Mouse (Mus musculus) heart, embryonic 11.5 days (tissue): ENCODE results near the gene Grid1. TPM values are rescaled to one million over a fixed set of nuclear protein-coding genes. Genes with fewer than 3 reads are reported as not detected.

Experiments used
- ATAC-seq: fragments of 200-750 bp; cut with Nextera tagmentation; replicated peaks from 2 replicates; pipeline ENCODE4 v1.8.0; 2017; ENCODE audit warnings: moderate library complexity; ENCODE audit not compliant: insufficient number of reproducible peaks, low FRiP score, low TSS enrichment
- H3K27ac ChIP-seq: fragments of 300-500 bp; sonication (generic); 2 replicates; pipeline ENCODE4 v1.5.1; 2014; ENCODE audit warnings: mild to moderate bottlenecking, low read depth, low read length
- H3K27me3 ChIP-seq: fragments of 300-500 bp; sonication (generic); 2 replicates; pipeline ENCODE4 v1.6.1; 2014; ENCODE audit warnings: mild to moderate bottlenecking, low read length, mixed read lengths; ENCODE audit not compliant: control insufficient read depth, insufficient read depth
- H3K36me3 ChIP-seq: fragments of 300-500 bp; sonication (generic); 2 replicates; pipeline ENCODE4 v1.6.1; 2014; ENCODE audit warnings: mild to moderate bottlenecking, low read length, moderate library complexity, mixed read lengths; ENCODE audit not compliant: control insufficient read depth, insufficient read depth
- H3K4me1 ChIP-seq: fragments of 300-500 bp; sonication (generic); 2 replicates; pipeline ENCODE4 v1.6.1; 2014; ENCODE audit warnings: low read length; ENCODE audit not compliant: control insufficient read depth, insufficient read depth
- H3K4me2 ChIP-seq: fragments of 300-500 bp; sonication (generic); 2 replicates; pipeline ENCODE4 v1.6.1; 2014; ENCODE audit warnings: mild to moderate bottlenecking, moderate library complexity
- H3K4me3 ChIP-seq: fragments of 300-500 bp; sonication (generic); 2 replicates; pipeline ENCODE4 v1.5.1; 2014; ENCODE audit warnings: low read depth, low read length
- H3K9ac ChIP-seq: fragments of 300-500 bp; sonication (generic); 2 replicates; pipeline ENCODE4 v1.6.1; 2014; ENCODE audit warnings: mild to moderate bottlenecking, low read depth, low read length, moderate library complexity
- H3K9me3 ChIP-seq: fragments of 300-500 bp; sonication (generic); replicated peaks from 2 replicates; pipeline ENCODE4 v1.6.1; 2016; ENCODE audit warnings: low read length; ENCODE audit not compliant: control insufficient read depth
- WGBS: fragments of 180-500 bp; shearing (Covaris S2); extraction: QIAGEN DNeasy Blood & Tissue Kit; methylation state at CpG from one replicate; pipeline ENCODE4 v1.1.7; 2014; ENCODE audit not compliant: insufficient replicate concordance; 5-methylcytosine and 5-hydroxymethylcytosine counted together
- polyA plus RNA-seq: library from polyadenylated mRNA; unstranded; fragments of >200 nt; fragmentation: Nextera tagmentation; extraction: Ambion mirVana; gene quantifications from 2 replicates; pipeline ENCODE4 v1.2.1, GENCODE M21; 2014

The Grid1 gene
- polyA plus RNA-seq, 1 experiment from 2014 or later, result 0.57 TPM

- no peak for ATAC-seq
- Histone ChIP-seq H3K4me2 (no peak overlapping the region), H3K27ac (no peak overlapping the region), H3K27me3 (no peaks in the 10 kb centered on the region), H3K4me3 (no peak overlapping the region), H3K4me1 (no peaks in the 10 kb centered on the region), H3K9ac (no peak overlapping the region), H3K9me3 (no peaks in the 10 kb centered on the region), H3K36me3 (no peaks in the 10 kb centered on the region)
Measured at GRCm38 (mm10) chr14:35519402-35519801, 699.5 kb downstream of the Grid1 start.

GRCm38 (mm10) chr14:35538835-35539234 lies 718.9 kb downstream of the Grid1 start:
- H3K4me2 ChIP-seq, result no peak overlapping the region
- H3K9me3 ChIP-seq, result no peaks in the 10 kb centered on the region
- H3K4me3 ChIP-seq, result no peak overlapping the region
- no peaks in the 10 kb centered on the region for H3K4me1 ChIP-seq
- 66% methylated on average over 3 of the region's 3 CpGs for WGBS
- H3K27ac ChIP-seq, result no peak overlapping the region
- no peaks in the 10 kb centered on the region for H3K36me3 ChIP-seq
- no peaks in the 10 kb centered on the region for H3K27me3 ChIP-seq
- no peak for ATAC-seq
- H3K9ac ChIP-seq, result no peak overlapping the region

GRCm38 (mm10) chr14:35541254-35541991 lies 721.5 kb downstream of the Grid1 start:
- Histone ChIP-seq H3K4me3 (no peak overlapping the region), H3K36me3 (no peaks in the 10 kb centered on the region), H3K27me3 (no peaks in the 10 kb centered on the region), H3K4me2 (no peak overlapping the region), H3K9me3 (no peaks in the 10 kb centered on the region), H3K4me1 (no peaks in the 10 kb centered on the region), H3K27ac (no peak overlapping the region), H3K9ac (no peak overlapping the region)
- no peak for ATAC-seq
- WGBS, result 69% methylated on average over 4 of the region's 4 CpGs

- no peaks in the 10 kb centered on the region for H3K4me1 ChIP-seq
- WGBS, result 80% methylated on average over 1 of the region's 1 CpGs
- H3K9ac ChIP-seq, result no peak overlapping the region
- no peak overlapping the region for H3K4me3 ChIP-seq
- H3K36me3 ChIP-seq, result no peaks in the 10 kb centered on the region
- H3K4me2 ChIP-seq, result no peak overlapping the region
- H3K27ac ChIP-seq, result no peak overlapping the region
- no peaks in the 10 kb centered on the region for H3K27me3 ChIP-seq
- ATAC-seq, result no peak
- no peaks in the 10 kb centered on the region for H3K9me3 ChIP-seq
Measured at GRCm38 (mm10) chr14:35541992-35542380, 722.1 kb downstream of the Grid1 start.

DNA sequence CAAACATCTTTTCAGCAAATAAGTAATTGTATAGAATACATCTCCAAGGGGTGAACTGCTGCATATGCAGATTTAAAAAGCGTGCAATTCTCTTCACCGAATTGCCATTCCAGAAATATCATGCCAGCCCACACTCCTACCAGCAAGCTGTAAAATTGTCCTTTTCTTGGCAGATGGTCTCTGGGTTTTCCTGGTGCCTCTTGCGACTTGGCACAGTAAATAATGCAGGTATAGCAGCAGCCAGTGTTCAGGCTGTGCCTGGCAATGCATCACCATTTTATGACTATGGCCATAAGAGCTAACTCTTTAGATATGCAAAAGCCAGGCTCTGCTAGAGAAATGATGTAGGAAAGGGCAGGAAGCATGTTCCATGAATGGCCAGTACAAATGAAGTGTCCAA lies 734.4 kb downstream of the Grid1 start:
- Histone ChIP-seq H3K9ac (no peak overlapping the region), H3K4me3 (no peak overlapping the region), H3K9me3 (no peaks in the 10 kb centered on the region), H3K36me3 (no peaks in the 10 kb centered on the region), H3K27me3 (no peaks in the 10 kb centered on the region), H3K27ac (no peak overlapping the region), H3K4me1 (no peaks in the 10 kb centered on the region), H3K4me2 (no peak overlapping the region)
- 82% methylated on average over 3 of the region's 3 CpGs for WGBS
- ATAC-seq, result no peak

DNA sequence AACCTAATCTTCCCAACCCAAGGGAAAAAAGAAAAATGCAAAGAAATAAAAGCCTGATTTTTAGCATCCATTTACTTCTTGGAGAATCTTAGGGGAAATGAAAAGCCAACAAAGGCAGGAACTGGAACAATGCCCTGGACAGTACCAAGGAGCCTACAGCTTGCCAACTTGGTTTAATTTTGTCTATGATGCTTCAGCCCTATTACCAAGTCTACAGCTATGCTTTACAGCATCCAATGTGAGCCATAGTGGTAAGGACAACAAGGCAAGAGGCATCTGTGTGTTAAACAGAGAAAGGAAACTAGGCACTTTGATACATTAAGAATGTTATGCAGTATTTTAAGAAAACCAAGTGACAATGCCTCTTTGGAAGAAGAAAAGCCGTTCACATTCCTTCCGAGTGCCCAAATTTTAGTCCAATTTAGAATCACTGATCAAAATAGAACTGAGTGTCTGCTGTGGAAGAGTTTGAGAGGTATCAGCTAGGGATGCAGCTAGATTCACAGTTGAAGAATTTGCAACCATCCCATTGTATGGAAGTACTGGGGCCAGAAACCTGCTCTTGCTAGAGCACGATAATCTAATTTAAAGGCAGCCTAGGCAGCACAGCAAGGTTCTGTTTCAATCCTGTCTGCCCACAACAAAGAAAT lies 741.5 kb downstream of the Grid1 start:
- 84% methylated on average over 3 of the region's 3 CpGs for WGBS
- no peaks in the 10 kb centered on the region for H3K27me3 ChIP-seq
- no peak overlapping the region for H3K4me3 ChIP-seq
- no peak overlapping the region for H3K9ac ChIP-seq
- H3K27ac ChIP-seq, result no peak overlapping the region
- H3K9me3 ChIP-seq, result no peaks in the 10 kb centered on the region
- no peaks in the 10 kb centered on the region for H3K4me1 ChIP-seq
- ATAC-seq, result no peak
- H3K36me3 ChIP-seq, result no peaks in the 10 kb centered on the region
- H3K4me2 ChIP-seq, result no peak overlapping the region

DNA sequence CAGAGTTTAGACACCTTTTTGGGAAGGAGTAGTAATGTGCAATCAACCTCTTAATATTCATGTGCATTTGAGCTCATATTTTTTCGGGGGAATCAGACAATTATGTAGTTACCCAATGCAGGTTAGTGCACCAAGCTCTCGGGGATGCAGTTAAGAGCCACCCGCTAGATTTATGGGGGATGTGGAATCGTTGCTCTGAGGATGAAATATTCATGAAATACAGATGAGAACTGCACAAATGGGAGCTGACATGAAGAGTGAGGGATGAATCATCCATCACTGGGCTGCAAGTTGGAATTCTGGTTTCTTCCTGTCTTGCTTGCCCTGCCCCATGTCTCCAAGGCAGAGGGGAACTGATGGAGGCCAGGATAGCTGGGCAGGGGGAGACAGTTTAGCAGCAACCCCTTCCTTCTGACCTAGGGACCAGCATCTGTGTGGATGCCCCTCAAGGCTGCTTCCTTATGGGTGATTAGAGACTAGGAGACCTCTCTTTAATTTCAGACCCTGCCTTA lies 753.1 kb downstream of the Grid1 start:
- H3K4me1 ChIP-seq, result no peaks in the 10 kb centered on the region
- 77% methylated on average over 4 of the region's 4 CpGs for WGBS

DNA sequence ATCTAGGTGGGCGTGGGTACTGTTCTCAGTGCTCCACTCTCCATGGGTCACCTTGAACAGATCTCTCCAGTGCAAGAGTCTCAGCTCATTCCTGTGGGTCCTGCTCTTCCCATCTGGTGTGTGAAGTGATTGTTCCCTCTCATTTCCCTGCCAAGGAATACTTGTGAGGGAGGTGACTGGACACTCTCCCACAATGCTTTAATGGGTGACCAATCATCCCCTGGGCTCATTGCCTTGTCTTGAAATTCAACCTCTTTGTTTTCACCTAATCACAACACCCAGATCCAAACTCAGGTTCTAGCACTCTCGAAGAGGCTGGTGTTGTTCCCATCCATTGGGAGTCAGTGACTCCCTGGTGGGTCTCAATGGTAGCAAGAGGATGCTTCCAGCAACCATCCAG lies 754.6 kb downstream of the Grid1 start:
- H3K27me3 ChIP-seq, result no peaks in the 10 kb centered on the region
- no peak overlapping the region for H3K4me2 ChIP-seq
- no peaks in the 10 kb centered on the region for H3K36me3 ChIP-seq
- ATAC-seq, result no peak
- no peak overlapping the region for H3K9ac ChIP-seq
- no peak overlapping the region for H3K4me3 ChIP-seq
- no peaks in the 10 kb centered on the region for H3K9me3 ChIP-seq
- no peak overlapping the region for H3K27ac ChIP-seq
- H3K4me1 ChIP-seq, result no peaks in the 10 kb centered on the region
- 57% methylated on average over 2 of the region's 2 CpGs for WGBS

More for the DNA sequence above, 753.1 kb downstream of the Grid1 start:
- Histone ChIP-seq H3K9ac (no peak overlapping the region), H3K9me3 (no peaks in the 10 kb centered on the region), H3K27me3 (no peaks in the 10 kb centered on the region), H3K4me2 (no peak overlapping the region), H3K36me3 (no peaks in the 10 kb centered on the region), H3K27ac (no peak overlapping the region), H3K4me3 (no peak overlapping the region)
- no peak for ATAC-seq

GRCm38 (mm10) chr14:35575285-35575684 lies 755.4 kb downstream of the Grid1 start:
- ATAC-seq, result no peak
- Histone ChIP-seq H3K27me3 (no peaks in the 10 kb centered on the region), H3K4me3 (no peak overlapping the region), H3K4me2 (no peak overlapping the region), H3K9ac (no peak overlapping the region), H3K27ac (no peak overlapping the region), H3K9me3 (no peaks in the 10 kb centered on the region), H3K4me1 (no peaks in the 10 kb centered on the region), H3K36me3 (no peaks in the 10 kb centered on the region)
- 82% methylated on average over 6 of the region's 6 CpGs for WGBS
